Mouse (Mus musculus) WW6 (cell line): Measurements from ENCODE around the gene Gm20388.

ENCODE experiments used
- DNase-seq: peaks from one replicate; pipeline ENCODE4 v3.0.0-alpha.2; 2013; ENCODE audit warnings: low read depth, low spot score

The Gm20388 gene

DNA sequence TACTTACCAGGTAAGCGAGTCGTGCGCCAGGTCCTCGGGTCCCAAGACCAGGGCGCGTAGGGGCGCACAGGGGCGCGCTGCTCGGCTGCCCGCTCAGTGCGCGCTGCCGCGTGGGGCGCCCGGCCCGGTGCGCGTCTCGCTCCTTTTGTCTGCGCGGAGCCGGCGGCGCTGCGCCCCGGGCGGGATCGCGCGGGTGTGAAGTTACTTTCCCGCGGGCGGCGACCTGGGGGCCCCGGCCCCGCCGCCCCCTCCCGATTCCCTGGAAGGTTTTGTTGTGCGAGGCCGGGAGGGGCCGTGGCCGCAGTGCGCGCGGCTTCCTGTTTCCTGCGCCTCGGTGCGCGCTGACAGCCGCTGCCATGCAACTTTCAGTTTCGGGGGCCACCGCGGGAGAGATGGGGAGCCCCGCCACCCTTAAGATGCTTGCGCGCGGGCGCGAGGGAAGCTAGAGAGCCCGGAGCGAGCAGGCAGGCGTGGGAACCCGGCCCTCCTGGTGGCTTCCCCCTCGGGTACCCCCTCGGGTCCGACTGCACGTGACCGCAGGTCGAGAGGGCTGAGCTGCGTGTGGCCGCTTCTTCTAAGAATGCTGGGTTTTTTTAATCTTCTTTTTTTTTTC lies 578.6 kb downstream of the Gm20388 start:
- DNase-seq, result no peak

DNA sequence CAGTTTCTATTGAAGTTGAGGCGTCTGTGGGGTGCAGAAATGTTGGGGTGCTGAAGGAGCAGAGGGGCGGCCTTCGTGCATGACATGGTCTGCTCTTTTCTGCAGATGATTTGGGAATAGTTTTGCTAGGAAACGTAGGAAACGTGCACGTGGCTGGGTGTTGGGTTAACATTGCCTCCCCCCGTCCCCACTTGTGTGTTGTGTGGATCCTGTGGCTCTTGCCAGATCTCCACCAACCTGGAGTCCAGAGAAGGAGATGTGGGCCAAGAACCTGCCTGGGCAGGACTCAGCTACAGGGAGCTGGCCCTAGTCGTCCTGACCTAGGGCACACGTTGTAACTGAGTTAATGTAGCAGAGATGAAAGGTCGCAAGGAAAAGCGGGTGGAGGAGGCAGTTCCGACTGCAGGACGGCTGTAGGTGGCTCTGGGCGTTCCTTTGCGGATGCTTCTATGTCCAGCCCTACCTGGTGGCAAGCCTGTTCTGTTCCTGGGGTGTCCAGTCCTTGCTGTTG lies 579.2 kb downstream of the Gm20388 start:
- no peak for DNase-seq

DNA sequence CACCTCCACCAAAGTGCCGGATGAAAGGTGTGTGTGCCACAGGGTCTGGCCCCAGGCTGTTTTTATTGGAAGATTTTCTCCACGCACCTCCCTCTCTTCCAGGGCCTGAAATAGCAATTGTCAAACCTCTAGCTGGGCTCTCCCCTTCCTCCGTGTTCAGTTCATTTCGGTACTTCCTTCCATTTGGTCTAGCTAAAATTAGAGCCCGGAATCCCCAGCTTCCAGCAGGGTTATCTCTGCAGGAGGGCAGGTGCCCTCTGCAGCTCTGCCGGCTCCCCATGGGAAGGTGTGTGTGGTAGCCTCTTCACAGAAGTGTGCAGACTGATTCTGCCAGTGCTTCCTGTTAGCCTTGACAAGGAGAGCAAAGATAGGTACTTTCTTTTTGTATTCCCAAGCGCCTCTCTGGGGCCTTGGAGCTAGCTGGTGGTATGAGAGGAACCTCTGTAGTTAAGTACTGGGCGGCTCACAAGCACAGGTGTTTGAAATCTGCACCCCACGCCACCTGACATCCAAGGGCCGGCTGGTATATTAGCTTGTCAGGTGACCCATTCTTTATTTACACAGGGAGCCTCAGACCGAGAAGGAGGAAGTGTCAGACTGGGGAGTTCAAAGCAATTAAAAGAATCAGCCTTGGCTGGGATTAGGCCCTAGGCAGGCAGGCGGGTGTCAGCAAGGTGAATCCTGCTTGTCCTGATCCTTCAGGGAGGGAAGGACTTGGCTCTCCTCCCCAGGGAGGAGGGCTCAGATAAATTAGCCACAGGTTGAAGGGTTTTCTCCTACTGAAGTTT lies 579.9 kb downstream of the Gm20388 start:
- no peak for DNase-seq

DNA sequence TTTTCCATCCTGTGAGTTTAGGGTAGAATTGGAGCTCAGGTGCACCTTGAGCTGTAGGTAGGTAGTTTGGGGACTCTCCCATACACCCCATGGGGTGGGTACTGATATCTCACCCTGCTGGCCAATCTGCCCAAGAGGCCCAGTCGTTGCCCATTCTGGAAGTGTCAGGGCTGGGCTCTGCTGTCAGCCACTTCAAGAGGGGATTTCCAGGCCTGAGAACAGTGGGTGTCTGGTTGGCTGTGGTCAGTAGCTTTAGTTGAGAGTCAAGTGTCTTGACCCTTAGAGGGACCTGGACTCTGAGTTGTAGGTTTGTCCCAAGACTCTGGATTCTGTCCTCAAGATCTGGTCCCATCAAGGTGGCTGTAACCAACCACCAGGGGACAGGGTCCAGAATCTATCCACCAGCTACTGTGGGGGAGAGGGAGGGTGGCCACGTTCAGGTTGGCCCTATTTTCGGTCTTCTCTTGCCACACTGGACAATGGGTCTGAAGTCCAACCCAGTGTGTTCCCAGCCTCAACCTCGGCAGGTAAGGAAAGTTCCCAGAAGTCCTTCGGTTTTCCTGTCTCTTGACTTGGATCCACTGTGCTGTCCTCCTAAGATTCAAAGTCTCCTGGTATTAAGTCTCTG lies 580.6 kb downstream of the Gm20388 start:
- DNase-seq, result no peak

DNA sequence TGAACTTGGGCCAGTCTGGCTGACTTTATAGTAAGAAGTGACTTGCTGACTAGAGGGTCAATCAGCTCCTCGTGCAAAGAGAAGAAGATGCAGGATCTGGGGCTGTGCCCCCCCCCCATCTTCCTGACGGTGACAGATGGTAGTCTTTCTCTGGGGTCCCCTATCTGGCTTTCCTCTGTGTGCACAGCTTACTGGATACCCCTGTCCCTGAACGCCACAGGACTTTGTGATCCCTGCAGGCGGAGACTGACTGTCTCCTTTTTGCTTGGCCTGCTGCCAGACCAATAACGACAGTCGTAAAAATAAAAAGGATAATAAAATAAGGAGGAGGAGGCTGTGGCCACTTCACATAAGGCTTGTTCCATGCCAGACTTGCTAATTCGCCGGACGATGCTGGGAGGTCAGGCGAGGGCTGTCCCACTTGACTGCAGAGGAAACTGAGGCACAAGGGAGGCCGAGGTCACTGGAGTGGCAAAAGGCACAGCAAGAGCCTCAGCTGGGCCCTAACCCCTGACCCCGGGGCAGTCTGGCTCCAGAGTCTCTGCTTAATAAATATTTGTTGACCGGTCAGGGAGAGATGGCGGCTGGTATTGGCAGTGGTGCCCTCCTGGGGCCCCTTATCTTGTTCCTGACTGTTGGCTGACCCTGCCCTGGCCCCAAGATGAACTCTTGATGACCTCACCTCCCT lies 581.7 kb downstream of the Gm20388 start:
- DNase-seq, result no peak

DNA sequence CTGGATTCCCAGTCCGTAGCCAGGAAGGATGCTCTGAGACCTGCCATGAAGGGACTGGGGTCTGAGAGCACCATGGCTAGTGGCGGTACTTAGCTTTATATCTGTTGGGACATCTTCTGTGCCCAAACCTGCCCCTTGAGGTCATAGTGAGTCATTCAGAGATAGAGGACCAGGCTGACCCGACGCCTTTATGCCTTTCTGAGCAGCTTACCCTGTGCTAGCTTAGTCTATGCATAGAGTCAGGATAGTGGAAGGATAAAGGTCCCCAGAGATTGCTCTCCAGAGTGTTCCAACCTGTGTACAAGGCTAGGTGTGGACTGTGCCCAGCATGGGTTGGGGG lies 582.2 kb downstream of the Gm20388 start:
- DNase-seq, result no peak

DNA sequence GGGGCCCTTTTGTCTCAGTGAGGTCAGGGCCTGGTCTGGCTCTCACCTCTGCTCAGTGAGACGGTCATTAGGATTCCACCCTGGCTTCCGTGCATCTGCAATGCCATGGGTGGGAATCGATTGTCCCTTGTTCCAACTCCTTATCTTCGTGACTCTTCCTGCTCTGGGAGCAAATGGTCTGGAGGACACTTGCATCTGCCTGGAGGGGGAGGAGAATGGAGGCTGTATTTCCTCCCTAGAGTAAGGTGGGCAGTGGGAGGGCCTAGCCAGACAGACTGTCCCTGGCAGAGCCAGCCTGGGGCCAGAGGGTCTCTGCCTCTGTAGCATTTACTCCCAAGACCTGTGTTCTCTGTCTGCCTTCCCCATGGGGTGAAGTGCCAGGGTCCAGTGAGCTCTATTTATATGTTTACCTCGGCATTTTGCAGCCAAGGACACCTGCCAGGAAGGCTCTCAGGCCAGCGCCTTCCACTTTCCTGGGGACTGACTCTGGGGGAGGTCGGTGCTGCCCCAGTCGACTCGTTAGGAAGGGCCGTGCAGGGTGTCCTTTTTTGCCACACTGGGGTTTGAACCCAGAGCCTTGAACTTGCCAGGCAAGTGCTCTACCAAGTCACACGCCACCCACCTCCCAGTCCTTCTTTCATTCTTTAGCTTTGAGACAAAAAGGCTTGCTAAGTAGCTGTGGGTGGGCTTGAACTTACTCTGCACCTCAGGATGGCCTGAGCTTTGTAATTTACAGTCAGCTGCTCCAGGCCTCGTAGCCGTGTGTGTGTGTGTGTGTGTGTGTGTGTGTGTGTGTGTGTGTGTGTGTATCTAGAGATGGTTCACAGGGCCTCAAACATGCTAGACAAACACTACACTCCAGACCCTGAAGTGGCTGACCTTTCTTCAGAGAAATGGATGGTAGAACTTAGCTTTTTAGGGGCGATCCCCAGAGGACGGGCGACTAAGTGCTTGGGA lies 583.1 kb downstream of the Gm20388 start:
- no peak for DNase-seq

DNA sequence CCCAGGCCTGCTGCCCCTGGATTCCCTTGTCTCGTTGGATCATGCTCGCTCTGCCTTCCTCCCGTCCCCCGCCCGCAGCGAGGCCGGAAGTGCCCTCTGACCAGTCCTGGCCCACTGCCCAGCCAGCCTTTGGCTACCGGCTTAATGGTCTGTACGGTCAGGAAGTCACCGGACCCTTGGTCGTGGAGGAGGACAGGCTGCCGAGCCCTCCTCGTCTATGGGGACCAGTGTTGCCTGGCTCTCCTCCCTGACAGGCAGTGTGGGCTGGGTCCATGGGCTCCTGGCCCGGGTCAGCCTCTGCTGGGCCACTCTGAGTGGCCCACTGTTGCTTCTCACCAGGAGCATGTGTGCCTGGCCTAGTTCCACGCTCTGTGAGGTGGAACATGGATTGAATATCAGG lies 584.3 kb downstream of the Gm20388 start:
- DNase-seq, result no peak

DNA sequence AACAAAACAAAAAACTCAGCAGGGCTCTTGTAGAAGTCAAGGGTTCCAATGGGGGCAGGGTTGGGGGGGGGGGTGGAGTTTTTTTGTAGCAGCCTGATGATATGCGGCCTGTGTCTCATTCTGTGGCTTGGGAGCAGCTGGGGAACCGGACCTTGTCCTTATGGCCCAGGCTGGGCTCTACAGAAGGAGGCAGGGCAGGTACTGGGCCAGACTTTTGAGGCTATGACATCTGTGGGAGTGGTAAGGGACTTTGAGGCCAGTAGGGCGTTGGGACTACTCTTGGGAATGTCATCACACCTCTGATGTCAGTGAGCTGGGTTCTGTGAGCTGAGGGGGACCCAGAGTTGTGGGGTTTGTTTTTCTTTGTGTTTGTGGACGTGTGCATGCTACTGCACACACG lies 584.8 kb downstream of the Gm20388 start:
- DNase-seq, result no peak

DNA sequence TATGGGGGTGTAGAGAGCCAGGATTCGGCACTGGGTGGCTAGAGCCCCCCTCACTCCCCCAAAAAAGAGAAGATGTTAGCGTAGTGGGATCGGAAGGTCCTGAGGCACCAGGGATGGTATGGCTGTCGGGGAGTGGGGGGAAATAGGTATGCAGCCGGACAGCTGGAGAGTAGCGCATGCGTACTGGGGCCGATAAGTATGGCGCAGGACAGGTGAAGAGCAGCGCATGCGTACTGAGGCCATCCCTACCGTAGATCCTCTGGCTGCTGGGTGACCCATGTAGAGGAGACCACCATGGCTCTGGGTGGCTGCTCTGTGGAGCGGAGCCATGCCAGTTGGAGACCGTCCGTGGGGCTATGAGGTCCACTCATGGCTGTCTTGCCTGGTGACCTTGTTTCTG lies 585.8 kb downstream of the Gm20388 start:
- DNase-seq, result no peak

DNA sequence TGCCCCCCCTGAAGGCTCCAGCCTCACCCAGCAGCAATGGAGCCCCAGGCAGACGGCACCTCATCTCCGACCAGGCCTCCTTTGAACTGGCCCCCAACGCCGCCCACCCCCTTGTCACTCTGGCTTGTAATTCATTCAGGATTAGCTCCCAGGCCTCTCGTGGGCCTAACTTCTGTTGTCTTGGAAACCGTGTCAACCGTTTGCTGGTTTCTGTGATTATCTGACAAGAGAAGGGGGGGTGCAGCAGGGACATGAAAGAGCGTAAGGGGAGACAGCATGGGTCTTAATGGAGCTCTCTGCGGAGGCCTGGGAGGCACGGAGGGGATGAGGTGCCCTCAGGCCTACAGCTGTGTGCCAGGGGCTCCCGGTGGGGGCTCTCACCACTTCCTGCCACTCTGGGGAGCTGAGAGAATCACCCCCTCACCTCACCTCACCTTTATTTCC lies 586.9 kb downstream of the Gm20388 start:
- DNase-seq, result no peak

DNA sequence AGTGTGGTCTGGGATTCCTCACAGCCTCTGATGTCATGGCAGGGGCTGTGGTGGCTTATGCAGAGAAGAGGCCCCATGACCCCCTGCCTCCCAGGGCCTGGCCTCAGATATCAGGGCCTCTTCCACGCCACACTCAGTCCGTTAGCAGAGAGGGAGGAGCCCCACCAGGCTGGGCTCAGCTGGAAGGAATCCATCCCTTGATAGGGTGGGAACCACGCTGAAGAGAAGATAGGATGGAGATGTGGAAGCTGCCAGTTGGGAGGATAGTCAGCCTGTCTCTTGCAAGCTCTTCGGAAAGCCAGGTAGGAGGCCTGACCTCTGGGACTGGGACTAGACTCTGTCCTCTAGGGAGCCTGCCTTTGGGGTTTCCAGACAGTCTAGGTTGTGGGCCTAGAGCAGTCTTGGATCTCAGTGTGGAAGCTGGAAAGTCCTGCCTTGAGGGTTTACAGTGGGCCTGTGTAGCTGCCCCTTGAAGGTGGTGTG lies 587.7 kb downstream of the Gm20388 start:
- no peak for DNase-seq

DNA sequence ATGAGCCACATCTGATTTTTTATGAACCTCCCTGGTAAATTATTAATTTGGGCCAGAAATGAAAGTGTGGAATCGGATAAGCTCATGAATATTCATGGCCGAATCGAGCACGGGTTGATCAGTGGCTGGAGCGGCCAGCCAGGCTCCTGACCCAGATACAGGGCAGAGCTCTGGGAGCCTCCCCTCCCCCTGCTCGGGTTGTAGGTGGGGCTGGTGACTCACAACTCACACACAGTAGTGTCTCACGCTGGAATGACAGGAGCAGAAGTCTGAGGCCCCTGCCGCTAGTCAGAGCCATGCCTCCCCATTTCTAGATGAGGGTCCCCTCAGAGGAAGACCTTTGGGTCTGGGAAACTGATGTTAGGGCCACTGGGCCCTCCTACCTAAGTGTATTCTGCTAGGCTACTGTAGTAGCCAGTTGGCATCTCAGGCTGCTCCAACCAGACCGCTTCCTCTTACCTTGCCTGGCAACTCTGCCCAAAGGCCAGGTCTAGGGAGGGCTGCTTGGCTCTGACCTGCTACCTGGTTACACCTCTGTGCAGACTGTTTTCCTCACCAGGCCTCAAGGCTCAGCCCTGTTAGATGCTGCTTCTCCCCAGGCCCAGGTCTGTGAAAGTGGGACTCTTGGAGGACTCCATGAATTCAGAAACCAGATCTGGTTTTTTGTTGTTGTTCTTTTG lies 588.4 kb downstream of the Gm20388 start:
- no peak for DNase-seq

DNA sequence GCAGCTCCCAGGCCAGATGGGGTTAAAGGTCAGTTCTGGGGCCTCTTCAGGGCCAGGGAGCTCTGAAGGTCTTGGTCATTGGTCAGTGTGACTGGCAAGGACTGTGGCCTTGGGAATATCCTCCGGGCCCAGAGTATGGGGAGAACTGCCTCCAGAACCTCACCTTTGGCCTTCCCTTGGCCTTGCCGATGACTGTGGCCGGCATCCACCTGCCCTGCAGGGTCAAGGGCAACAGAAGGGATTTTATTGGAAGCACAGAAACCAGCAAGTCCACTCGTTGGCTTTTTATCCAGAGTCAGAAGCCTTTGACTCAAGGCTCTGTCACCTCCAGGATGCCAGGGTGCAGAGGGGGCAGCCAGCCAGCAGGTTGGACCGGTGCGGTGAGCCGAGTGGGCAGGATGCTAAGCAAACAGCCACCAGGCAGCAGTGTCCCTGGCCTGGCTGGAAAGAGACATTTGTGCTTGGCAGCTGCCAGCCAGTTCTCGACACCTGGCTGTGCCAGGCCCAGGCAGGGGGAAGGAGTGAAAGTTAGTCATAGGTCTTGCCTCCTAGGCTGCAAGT lies 590.1 kb downstream of the Gm20388 start:
- no peak for DNase-seq

DNA sequence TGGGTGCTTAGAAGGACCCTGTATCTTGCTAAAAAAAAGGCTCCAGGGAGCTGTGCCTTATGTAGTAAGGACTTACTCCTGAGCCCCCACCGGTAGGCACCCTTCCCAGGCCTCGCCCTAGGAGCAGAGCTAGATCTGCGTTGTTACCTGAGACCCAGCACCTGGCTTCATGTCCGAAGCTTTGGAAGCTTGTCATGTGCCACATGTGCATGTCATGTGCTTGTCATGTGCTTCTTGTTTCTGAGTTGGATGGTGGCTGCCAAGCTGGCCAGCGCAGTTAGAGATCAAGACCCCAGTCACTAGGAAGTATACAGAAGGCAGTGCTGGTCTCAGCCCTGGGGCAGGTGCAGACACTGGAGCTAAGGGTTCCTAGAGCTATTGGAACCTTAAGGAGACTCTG lies 590.8 kb downstream of the Gm20388 start:
- DNase-seq, result no peak

DNA sequence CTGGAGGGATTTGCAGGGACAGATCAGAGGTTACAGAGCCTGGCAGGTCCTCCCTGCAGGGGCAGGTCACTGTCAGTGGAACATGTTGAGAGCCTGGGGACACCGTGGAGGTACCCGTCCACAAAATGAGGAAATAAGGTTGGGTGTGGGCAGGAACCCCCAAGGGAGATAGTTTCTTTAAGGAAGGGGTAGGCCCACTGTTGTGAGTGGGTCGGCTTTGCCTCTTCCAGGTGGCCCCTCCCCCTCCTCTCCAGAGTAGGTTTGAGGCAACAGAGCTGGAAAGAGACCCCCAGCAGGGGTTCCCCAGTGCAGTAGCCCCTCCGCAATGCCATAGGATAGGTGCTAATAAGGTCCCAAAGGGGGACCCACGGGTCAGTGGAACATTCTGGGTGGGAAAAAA lies 591.8 kb downstream of the Gm20388 start:
- no peak for DNase-seq

DNA sequence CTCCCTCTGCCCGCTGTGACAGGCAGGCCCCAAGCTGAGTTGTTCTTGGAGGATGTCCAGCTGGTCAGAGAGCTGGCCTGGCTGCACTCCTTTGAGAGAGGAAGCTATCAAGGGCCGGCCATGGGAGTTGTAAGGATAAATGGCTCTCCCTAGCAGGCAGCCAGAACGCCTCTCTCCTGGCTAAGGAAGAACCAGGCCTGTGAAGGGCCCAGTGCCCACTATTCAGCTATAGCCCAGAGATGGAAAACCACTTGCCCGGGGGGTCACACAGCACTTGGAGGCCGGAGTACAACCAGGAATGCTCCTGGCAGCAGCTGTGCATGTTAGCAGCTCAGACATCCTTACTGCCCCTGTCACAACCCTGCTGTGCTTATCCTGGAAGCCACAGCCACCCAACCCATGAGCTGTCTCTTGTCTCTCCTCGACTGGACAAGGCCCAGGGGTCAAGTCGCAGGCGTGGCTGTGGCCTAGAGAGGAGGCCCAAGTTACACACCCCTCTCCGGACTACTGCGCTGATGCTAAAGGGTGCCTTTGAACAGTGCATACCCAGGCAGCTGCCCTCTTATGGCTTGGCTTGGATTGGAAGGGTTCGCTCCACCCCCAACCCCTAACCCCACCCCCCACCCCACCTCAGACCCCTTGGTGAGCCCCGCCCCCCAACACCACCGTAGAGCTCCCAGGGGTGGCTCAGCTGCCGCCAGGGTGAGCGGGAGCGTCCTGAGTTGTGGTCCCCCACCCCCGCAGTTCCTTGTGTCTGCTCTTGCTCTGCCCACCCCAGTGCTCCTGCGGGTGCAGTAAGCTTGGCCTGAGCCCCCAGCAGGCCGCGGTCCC lies 593.8 kb downstream of the Gm20388 start:
- DNase-seq, result no peak

DNA sequence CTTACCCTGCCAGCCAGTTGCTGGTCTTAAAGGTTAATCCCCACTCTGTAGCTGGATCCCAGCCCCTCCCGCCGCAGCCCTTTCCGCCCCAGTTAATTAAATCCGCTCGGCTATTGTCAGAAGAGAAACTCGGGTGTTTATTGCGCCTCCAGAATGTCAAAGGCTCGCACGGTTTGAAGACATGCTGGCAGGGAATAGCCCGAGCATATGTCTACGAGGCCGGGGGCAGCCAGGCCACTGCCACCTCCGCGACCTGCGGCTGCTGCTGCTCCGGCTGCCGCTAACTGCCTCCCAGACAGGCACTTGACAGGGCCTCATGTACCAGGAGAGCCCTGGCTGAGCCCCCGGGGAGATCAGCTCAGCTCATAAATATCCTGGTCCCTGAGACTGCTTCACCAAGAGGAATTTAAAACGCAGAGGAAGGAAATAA lies 594.5 kb downstream of the Gm20388 start:
- no peak for DNase-seq
